Mouse (Mus musculus): Measurements from ENCODE around the gene Blm. TPM values are rescaled to one million over a fixed set of nuclear protein-coding genes. Genes with fewer than 3 reads are reported as not detected.

Gene Blm
- polyA plus RNA-seq, 1 experiment from 2014 or later, result 6.8 TPM

DNA sequence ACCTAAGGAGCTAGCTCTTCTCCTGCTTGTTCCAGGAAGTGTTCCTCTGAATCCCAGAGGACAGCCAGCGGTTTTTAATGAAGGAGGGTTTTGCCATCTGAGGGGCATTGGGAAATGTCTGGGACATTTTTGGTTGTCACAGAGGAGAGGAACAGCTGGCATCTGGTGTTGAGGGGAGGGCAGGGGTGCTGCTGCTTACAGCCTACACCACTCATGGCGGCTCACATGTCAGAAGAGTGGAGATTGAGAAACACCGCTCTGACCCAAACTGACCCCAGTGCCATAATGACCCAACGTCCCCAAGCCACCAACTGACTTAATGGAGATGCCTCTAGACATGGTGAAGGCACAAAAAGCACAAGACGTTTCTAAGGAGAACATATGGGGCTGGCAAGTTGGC is 27.0 kb upstream of the Blm start:
- 77% methylated on average over 5 of the region's 5 CpGs for WGBS
- ATAC-seq, result no peak
- H3K9ac ChIP-seq (ENCODE audit: low read depth, low read length), result no peak overlapping the region

DNA sequence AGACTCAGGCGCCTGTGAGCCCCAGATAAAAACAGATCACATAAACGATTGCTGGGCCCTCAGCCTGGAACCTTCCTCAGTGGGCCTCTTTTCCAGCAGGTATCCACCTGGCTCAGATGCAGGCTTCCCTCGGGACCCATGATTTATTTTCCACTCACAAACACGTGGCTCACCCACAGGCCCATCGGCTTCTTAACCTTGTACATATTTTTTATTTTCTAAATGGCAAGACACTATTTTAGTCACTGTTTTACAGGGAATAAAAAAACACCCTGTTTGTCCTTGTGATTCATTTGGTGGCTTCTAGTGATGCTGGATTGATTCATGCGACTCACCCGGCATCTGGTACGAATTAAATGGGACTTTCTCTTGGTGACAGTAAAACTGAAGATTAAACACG is 26.4 kb upstream of the Blm start:
- no peaks in the 10 kb centered on the region for H3K4me1 ChIP-seq (ENCODE audit: control insufficient read depth, insufficient read depth, low read length)
- ATAC-seq, result no peak
- no peaks in the 10 kb centered on the region for H3K36me3 ChIP-seq (ENCODE audit: control insufficient read depth, insufficient read depth, low read length)
- WGBS, result 87% methylated on average over 9 of the region's 9 CpGs
- H3K27ac ChIP-seq (ENCODE audit: low read length), result no peak overlapping the region
- no peak overlapping the region for H3K4me2 ChIP-seq (ENCODE audit: low read length)
- H3K9ac ChIP-seq (ENCODE audit: low read depth, low read length), result no peak overlapping the region
- no peaks in the 10 kb centered on the region for H3K9me3 ChIP-seq (replicated peaks; ENCODE audit: control insufficient read depth, low read length, poor library complexity, severe bottlenecking)
- H3K4me3 ChIP-seq (ENCODE audit: low read depth, low read length), result no peak overlapping the region
- H3K27me3 ChIP-seq (ENCODE audit: control insufficient read depth, insufficient read depth, low read depth, low read length), result no peaks in the 10 kb centered on the region

More for the DNA sequence above, 27.0 kb upstream of the Blm start:
- no peaks in the 10 kb centered on the region for H3K9me3 ChIP-seq (replicated peaks; ENCODE audit: control insufficient read depth, low read length, poor library complexity, severe bottlenecking)
- no peak overlapping the region for H3K4me3 ChIP-seq (ENCODE audit: low read depth, low read length)
- no peaks in the 10 kb centered on the region for H3K36me3 ChIP-seq (ENCODE audit: control insufficient read depth, insufficient read depth, low read length)
- H3K27ac ChIP-seq (ENCODE audit: low read length), result no peak overlapping the region
- H3K27me3 ChIP-seq (ENCODE audit: control insufficient read depth, insufficient read depth, low read depth, low read length), result no peaks in the 10 kb centered on the region
- no peaks in the 10 kb centered on the region for H3K4me1 ChIP-seq (ENCODE audit: control insufficient read depth, insufficient read depth, low read length)
- H3K4me2 ChIP-seq (ENCODE audit: low read length), result no peak overlapping the region

GRCm38 (mm10) chr7:80558572-80558971 is 23.7 kb upstream of the Blm start:
- Histone ChIP-seq H3K4me3 (ENCODE audit: low read depth, low read length) (no peak overlapping the region), H3K9ac (ENCODE audit: low read depth, low read length) (no peak overlapping the region), H3K9me3 (replicated peaks; ENCODE audit: control insufficient read depth, low read length, poor library complexity, severe bottlenecking) (no peaks in the 10 kb centered on the region), H3K36me3 (ENCODE audit: control insufficient read depth, insufficient read depth, low read length) (no peaks in the 10 kb centered on the region), H3K4me1 (ENCODE audit: control insufficient read depth, insufficient read depth, low read length) (no peaks in the 10 kb centered on the region), H3K4me2 (ENCODE audit: low read length) (no peak overlapping the region), H3K27ac (ENCODE audit: low read length) (no peak overlapping the region), H3K27me3 (ENCODE audit: control insufficient read depth, insufficient read depth, low read depth, low read length) (no peaks in the 10 kb centered on the region)
- no peak for ATAC-seq
- WGBS, result 71% methylated on average over 5 of the region's 5 CpGs

- WGBS, result 65% methylated on average over 8 of the region's 8 CpGs
- H3K4me2 ChIP-seq (ENCODE audit: low read length), result no peak overlapping the region
- no peak overlapping the region for H3K27ac ChIP-seq (ENCODE audit: low read length)
- no peak overlapping the region for H3K9ac ChIP-seq (ENCODE audit: low read depth, low read length)
- no peaks in the 10 kb centered on the region for H3K36me3 ChIP-seq (ENCODE audit: control insufficient read depth, insufficient read depth, low read length)
- ATAC-seq, result no peak
- H3K4me3 ChIP-seq (ENCODE audit: low read depth, low read length), result no peak overlapping the region
- H3K9me3 ChIP-seq (replicated peaks; ENCODE audit: control insufficient read depth, low read length, poor library complexity, severe bottlenecking), result no peaks in the 10 kb centered on the region
- no peaks in the 10 kb centered on the region for H3K4me1 ChIP-seq (ENCODE audit: control insufficient read depth, insufficient read depth, low read length)
- H3K27me3 ChIP-seq (ENCODE audit: control insufficient read depth, insufficient read depth, low read depth, low read length), result no peaks in the 10 kb centered on the region
Observed at GRCm38 (mm10) chr7:80558101-80558500, 23.2 kb upstream of the Blm start.

DNA sequence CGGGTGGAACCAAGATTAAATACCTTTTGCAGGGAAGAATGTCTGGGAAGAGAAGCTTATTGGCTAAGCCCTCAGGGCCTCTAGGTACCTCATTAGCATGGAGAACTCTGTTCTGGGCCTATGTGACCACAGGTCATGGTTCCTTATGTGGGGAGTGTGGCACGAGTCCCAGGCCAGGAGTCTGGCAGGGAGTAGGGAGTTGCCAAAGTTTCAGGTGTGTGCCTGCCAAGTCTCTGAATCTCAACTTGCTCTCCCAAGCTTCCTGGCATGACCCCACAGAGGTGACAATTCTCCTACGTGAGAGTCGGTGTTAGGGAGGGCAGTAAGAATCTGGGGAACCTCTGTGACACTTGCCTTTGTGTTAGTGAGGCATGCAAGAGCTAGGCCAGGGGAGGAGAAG is 22.2 kb upstream of the Blm start:
- H3K27ac ChIP-seq (ENCODE audit: low read length), result no peak overlapping the region
- no peak overlapping the region for H3K9ac ChIP-seq (ENCODE audit: low read depth, low read length)
- H3K4me2 ChIP-seq (ENCODE audit: low read length), result no peak overlapping the region
- H3K4me1 ChIP-seq (ENCODE audit: control insufficient read depth, insufficient read depth, low read length), result no peaks in the 10 kb centered on the region
- H3K4me3 ChIP-seq (ENCODE audit: low read depth, low read length), result no peak overlapping the region
- WGBS, result 79% methylated on average over 4 of the region's 4 CpGs
- no peak for ATAC-seq
- no peaks in the 10 kb centered on the region for H3K27me3 ChIP-seq (ENCODE audit: control insufficient read depth, insufficient read depth, low read depth, low read length)
- no peaks in the 10 kb centered on the region for H3K9me3 ChIP-seq (replicated peaks; ENCODE audit: control insufficient read depth, low read length, poor library complexity, severe bottlenecking)
- no peaks in the 10 kb centered on the region for H3K36me3 ChIP-seq (ENCODE audit: control insufficient read depth, insufficient read depth, low read length)

- Histone ChIP-seq H3K27me3 (ENCODE audit: control insufficient read depth, insufficient read depth, low read depth, low read length) (no peaks in the 10 kb centered on the region), H3K9me3 (replicated peaks; ENCODE audit: control insufficient read depth, low read length, poor library complexity, severe bottlenecking) (no peaks in the 10 kb centered on the region), H3K4me2 (ENCODE audit: low read length) (no peak overlapping the region), H3K36me3 (ENCODE audit: control insufficient read depth, insufficient read depth, low read length) (no peaks in the 10 kb centered on the region), H3K27ac (ENCODE audit: low read length) (no peak overlapping the region), H3K4me1 (ENCODE audit: control insufficient read depth, insufficient read depth, low read length) (no peaks in the 10 kb centered on the region), H3K9ac (ENCODE audit: low read depth, low read length) (no peak overlapping the region), H3K4me3 (ENCODE audit: low read depth, low read length) (no peak overlapping the region)
- 75% methylated on average over 3 of the region's 3 CpGs for WGBS
- ATAC-seq, result no peak
Observed at GRCm38 (mm10) chr7:80556166-80556565, 21.2 kb upstream of the Blm start.

DNA sequence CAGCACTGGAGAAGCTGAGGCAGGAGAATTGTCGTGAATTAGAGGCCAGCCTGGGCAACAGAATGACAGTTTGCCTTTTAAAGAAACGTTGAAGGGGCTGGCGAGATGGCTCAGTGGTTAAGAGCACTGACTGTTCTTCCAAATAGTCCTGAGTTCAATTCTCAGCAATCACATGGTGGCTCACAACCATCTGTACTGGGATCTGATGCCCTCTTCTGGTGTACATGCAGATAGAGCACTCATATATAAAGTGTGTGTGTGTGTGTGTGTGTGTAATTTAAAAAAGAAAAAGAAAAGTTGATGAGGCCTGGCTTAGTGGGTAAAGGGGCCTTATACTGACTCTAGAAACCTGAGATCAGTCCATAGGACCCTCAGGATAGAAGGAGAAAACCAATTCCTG is 20.2 kb upstream of the Blm start:
- Histone ChIP-seq H3K9ac (ENCODE audit: low read depth, low read length) (no peak overlapping the region), H3K9me3 (replicated peaks; ENCODE audit: control insufficient read depth, low read length, poor library complexity, severe bottlenecking) (no peaks in the 10 kb centered on the region), H3K4me3 (ENCODE audit: low read depth, low read length) (no peak overlapping the region), H3K4me1 (ENCODE audit: control insufficient read depth, insufficient read depth, low read length) (no peaks in the 10 kb centered on the region), H3K4me2 (ENCODE audit: low read length) (no peak overlapping the region), H3K36me3 (ENCODE audit: control insufficient read depth, insufficient read depth, low read length) (no peaks in the 10 kb centered on the region), H3K27ac (ENCODE audit: low read length) (no peak overlapping the region), H3K27me3 (ENCODE audit: control insufficient read depth, insufficient read depth, low read depth, low read length) (no peaks in the 10 kb centered on the region)
- no peak for ATAC-seq
- 81% methylated on average over 3 of the region's 3 CpGs for WGBS

- WGBS, result 77% methylated on average over 22 of the region's 22 CpGs
- Histone ChIP-seq H3K4me2 (ENCODE audit: low read length) (no peak overlapping the region), H3K4me1 (ENCODE audit: control insufficient read depth, insufficient read depth, low read length) (no peaks in the 10 kb centered on the region), H3K27ac (ENCODE audit: low read length) (no peak overlapping the region), H3K4me3 (ENCODE audit: low read depth, low read length) (no peak overlapping the region), H3K27me3 (ENCODE audit: control insufficient read depth, insufficient read depth, low read depth, low read length) (no peaks in the 10 kb centered on the region), H3K9ac (ENCODE audit: low read depth, low read length) (no peak overlapping the region), H3K9me3 (replicated peaks; ENCODE audit: control insufficient read depth, low read length, poor library complexity, severe bottlenecking) (no peaks in the 10 kb centered on the region), H3K36me3 (ENCODE audit: control insufficient read depth, insufficient read depth, low read length) (no peaks in the 10 kb centered on the region)
- no peak for ATAC-seq
Observed at GRCm38 (mm10) chr7:80554180-80555021, 19.5 kb upstream of the Blm start.

DNA sequence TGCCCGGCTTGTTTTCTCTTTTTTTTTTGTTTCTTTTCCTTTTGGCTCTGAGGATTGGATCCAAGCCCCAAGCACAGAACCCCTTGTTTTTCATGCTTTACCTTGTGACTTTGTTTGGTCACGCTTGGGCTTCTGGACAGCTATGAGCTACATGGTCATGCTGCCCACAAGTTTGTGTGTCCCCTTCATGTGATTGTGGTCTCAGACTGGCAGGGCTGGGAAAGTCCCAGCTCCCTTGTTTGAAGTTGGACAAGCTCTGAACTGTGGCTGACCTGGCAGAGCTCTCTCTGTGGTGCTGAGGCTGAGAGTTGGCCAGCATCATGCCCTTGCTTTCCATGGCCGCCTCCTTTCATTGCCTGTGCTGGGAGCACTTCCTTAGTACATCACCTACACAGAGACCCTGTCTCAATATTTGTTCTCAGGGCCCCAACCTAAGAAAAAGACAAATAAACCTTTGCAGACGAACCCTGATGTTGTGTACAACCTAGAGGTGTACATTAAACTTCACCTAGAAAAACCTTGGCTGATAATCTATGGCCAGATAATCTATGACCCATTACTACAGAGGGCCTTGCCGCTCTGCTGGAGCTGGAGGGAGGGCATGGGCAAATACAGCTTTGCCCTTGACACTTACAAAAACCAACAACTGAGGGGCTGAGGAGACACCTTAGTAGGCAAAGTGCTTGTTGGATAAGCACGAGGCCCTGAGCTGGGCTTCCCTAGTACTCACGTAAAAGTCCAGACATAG is 13.8 kb upstream of the Blm start:
- no peaks in the 10 kb centered on the region for H3K36me3 ChIP-seq (ENCODE audit: control insufficient read depth, insufficient read depth, low read length)
- H3K9me3 ChIP-seq (replicated peaks; ENCODE audit: control insufficient read depth, low read length, poor library complexity, severe bottlenecking), result no peaks in the 10 kb centered on the region
- H3K27me3 ChIP-seq (ENCODE audit: control insufficient read depth, insufficient read depth, low read depth, low read length), result no peaks in the 10 kb centered on the region
- H3K9ac ChIP-seq (ENCODE audit: low read depth, low read length), result no peak overlapping the region
- no peaks in the 10 kb centered on the region for H3K4me1 ChIP-seq (ENCODE audit: control insufficient read depth, insufficient read depth, low read length)
- 84% methylated on average over 7 of the region's 7 CpGs for WGBS
- no peak overlapping the region for H3K27ac ChIP-seq (ENCODE audit: low read length)
- H3K4me2 ChIP-seq (ENCODE audit: low read length), result no peak overlapping the region
- H3K4me3 ChIP-seq (ENCODE audit: low read depth, low read length), result no peak overlapping the region
- no peak for ATAC-seq

Data from midbrain, embryonic 16.5 days (tissue).